Mouse (Mus musculus): ENCODE data around the gene Gm37419.

DNA sequence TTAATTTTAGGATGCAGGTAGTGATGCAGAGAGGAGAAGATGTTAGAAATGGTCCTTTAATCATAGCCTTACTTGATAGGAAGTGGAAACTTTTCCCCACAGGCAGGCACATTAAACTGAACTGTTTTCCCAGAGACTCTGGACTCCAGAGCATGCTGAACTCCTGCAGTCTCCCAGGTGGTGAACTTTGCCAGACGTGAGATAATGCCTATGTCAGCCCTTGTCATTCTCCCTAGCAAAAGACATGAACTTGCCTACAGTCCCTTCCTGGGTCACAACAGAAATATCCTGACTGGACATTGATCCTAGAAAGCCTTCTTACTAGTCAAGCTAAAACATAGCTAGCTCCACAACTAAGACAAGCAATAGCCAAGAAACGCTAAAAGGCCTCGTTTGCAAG, 23.0 kb downstream of the Gm37419 start:
- TF ChIP-seq CTCF (IDR thresholded peaks at IDR 0.05) (no peak), EP300 (IDR thresholded peaks at IDR 0.05) (no peak)

Measured in lung, postnatal 0 days (tissue).